Mouse (Mus musculus): Measurements from ENCODE around the gene Cxcr4. TPM values are rescaled to one million over a fixed set of nuclear protein-coding genes. Genes with fewer than 3 reads are reported as not detected.
A peak's percentile ranks its signal among the peaks of the same experiment; 100 is the strongest.

Cxcr4 gene
- polyA plus RNA-seq, 1 experiment from 2014 or later = 12.3 TPM

- no peaks in the 10 kb centered on the region for H3K9me3 ChIP-seq (ENCODE audit: control insufficient read depth, low read length)
- ATAC-seq (ENCODE audit: low FRiP score, low TSS enrichment) (peak; percentile 68; the same call in 1 of the 2 replicates), DNase-seq (peak; percentile 54)
- H3K4me2 ChIP-seq (ENCODE audit: low read length) = no peak overlapping the region
- no peak overlapping the region for H3K4me3 ChIP-seq (replicated peaks; ENCODE audit: low read depth, low read length)
- no peak overlapping the region for H3K27ac ChIP-seq (replicated peaks; ENCODE audit: low read depth, low read length)
- 10% methylated on average over 8 of the region's 8 CpGs for WGBS
- H3K27me3 ChIP-seq (ENCODE audit: control insufficient read depth, insufficient read depth, low read length) = no peaks in the 10 kb centered on the region
- H3K9ac ChIP-seq (replicated peaks; ENCODE audit: low read length) = no peak overlapping the region
- peaks cover 4% of the 10 kb centered on the region; the same call in 1 of the 2 replicates for H3K4me1 ChIP-seq (ENCODE audit: control insufficient read depth, insufficient read depth, low read length)
- no peaks in the 10 kb centered on the region for H3K36me3 ChIP-seq (ENCODE audit: control insufficient read depth, insufficient read depth, low read length)
These were observed 40.2 kb downstream of the Cxcr4 start for GRCm38 (mm10) chr1:128551743-128552397.

DNA sequence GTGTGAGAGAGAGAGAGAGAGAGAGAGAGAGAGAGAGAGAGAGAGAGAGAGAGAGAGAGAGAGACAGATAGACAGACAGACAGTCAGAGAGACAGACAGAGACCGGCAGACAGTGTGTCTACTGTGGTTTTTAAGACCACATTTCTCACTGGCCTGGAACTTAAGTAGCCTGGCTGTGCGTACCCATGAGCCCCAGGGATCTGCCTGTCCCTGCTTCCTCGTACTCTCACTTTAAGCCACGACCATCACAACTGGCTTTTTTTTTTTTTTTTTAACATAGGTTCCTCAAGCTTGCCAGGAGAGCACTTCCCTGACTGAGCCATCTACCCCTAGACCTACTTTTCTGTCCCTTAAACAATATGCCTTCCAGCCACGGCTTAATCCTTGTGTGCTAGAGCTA is 42.7 kb downstream of the Cxcr4 start:
- Histone ChIP-seq H3K4me1 (ENCODE audit: control insufficient read depth, insufficient read depth, low read length) (peaks cover 4% of the 10 kb centered on the region; the same call in 1 of the 2 replicates), H3K27ac (replicated peaks; ENCODE audit: low read depth, low read length) (no peak overlapping the region), H3K27me3 (ENCODE audit: control insufficient read depth, insufficient read depth, low read length) (no peaks in the 10 kb centered on the region), H3K36me3 (ENCODE audit: control insufficient read depth, insufficient read depth, low read length) (no peaks in the 10 kb centered on the region), H3K9ac (replicated peaks; ENCODE audit: low read length) (no peak overlapping the region), H3K4me3 (replicated peaks; ENCODE audit: low read depth, low read length) (no peak overlapping the region), H3K9me3 (ENCODE audit: control insufficient read depth, low read length) (no peaks in the 10 kb centered on the region), H3K4me2 (ENCODE audit: low read length) (no peak overlapping the region)
- no peak for DNase-seq
- no peak for ATAC-seq (ENCODE audit: low FRiP score, low TSS enrichment)
- 48% methylated on average over 5 of the region's 5 CpGs for WGBS

DNA sequence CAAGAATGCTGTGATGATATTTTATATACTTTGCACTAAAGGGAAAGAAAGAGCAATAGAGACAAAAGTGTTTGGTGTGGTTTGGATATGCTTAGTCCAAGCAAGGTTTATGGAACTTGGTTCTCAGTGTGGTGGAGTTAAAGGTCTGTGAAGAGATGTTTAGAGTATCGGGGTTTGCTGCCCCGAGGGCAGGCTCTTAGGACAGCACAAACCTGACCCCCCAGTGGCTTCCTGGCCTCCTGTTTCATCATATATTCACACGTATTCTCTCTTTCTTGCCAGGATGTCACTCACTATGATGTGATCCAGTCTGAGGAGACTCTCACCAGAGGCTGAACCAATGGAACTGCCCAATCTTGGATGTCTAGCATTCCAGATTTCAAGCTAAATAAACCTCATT is 43.1 kb downstream of the Cxcr4 start:
- Histone ChIP-seq H3K9ac (replicated peaks; ENCODE audit: low read length) (no peak overlapping the region), H3K36me3 (ENCODE audit: control insufficient read depth, insufficient read depth, low read length) (no peaks in the 10 kb centered on the region), H3K27me3 (ENCODE audit: control insufficient read depth, insufficient read depth, low read length) (no peaks in the 10 kb centered on the region), H3K4me2 (ENCODE audit: low read length) (no peak overlapping the region), H3K9me3 (ENCODE audit: control insufficient read depth, low read length) (no peaks in the 10 kb centered on the region), H3K27ac (replicated peaks; ENCODE audit: low read depth, low read length) (no peak overlapping the region), H3K4me1 (ENCODE audit: control insufficient read depth, insufficient read depth, low read length) (peaks cover 4% of the 10 kb centered on the region; the same call in 1 of the 2 replicates), H3K4me3 (replicated peaks; ENCODE audit: low read depth, low read length) (no peak overlapping the region)
- ATAC-seq (ENCODE audit: low FRiP score, low TSS enrichment) = no peak
- DNase-seq = no peak
- 82% methylated on average over 3 of the region's 3 CpGs for WGBS

DNA sequence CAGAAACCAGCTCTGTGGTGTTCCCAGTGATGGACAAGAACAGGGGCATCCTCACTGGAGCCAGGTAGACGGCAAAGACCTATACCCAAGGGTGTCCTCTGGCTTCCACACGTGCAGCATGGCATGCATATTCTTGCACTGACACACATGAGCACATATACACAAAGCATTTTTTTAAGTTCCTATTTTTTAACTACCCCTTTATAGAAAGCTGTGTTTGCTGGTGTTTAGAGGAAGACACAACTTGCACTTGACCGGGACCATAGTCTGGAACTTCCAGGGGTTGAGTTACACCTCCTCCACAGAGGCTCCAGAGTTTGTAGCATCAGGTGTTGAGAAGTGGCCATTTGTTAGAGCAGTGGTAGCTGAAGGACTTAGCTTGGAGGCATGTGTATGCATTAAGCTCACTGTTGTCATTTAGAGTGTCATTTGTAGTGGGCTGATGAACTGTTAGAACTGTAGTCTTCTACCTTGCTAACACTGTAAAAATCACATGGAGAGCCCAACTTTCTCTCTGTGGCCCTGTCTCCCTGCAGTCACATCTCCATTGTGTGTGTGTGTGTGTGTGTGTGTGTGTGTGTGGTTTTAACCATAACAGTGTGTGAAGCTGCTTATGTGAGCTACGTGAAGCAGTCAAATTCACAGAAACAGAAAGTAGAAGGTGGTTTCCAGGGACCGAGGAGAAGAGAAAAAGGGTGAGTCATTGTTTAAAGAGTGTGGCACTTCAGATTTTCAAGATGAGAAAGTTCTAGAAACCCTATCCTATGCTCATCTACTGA is 43.7 kb downstream of the Cxcr4 start:
- no peak for DNase-seq
- H3K4me3 ChIP-seq (replicated peaks; ENCODE audit: low read depth, low read length) = no peak overlapping the region
- H3K9me3 ChIP-seq (ENCODE audit: control insufficient read depth, low read length) = no peaks in the 10 kb centered on the region
- H3K27ac ChIP-seq (replicated peaks; ENCODE audit: low read depth, low read length) = no peak overlapping the region
- no peaks in the 10 kb centered on the region for H3K36me3 ChIP-seq (ENCODE audit: control insufficient read depth, insufficient read depth, low read length)
- H3K4me2 ChIP-seq (ENCODE audit: low read length) = no peak overlapping the region
- ATAC-seq (ENCODE audit: low FRiP score, low TSS enrichment) = no peak
- WGBS = 93% methylated on average over 5 of the region's 5 CpGs
- no peaks in the 10 kb centered on the region for H3K27me3 ChIP-seq (ENCODE audit: control insufficient read depth, insufficient read depth, low read length)
- H3K4me1 ChIP-seq (ENCODE audit: control insufficient read depth, insufficient read depth, low read length) = peaks cover 4% of the 10 kb centered on the region; the same call in 1 of the 2 replicates
- no peak overlapping the region for H3K9ac ChIP-seq (replicated peaks; ENCODE audit: low read length)

DNA sequence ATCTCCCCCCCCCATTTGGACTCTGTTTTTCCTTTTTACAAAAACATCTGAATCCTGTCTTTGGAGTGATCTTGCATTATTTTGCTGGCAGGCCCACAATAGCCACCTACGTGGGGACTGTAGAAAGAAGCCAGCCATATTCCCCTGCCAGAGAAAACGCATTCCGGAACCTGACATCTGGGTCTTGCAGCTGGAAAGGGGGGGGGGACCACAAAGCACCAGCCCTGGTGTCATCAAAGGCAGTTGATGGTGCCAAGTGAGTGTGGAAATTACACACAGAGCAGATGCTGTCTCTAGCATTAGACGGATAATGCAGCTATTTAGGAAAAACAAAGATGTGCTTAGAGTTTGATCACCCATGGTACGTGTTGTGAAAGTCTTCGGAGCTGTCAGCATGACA is 46.4 kb downstream of the Cxcr4 start:
- Histone ChIP-seq H3K4me3 (replicated peaks; ENCODE audit: low read depth, low read length) (no peak overlapping the region), H3K4me2 (ENCODE audit: low read length) (no peak overlapping the region), H3K9ac (replicated peaks; ENCODE audit: low read length) (no peak overlapping the region), H3K36me3 (ENCODE audit: control insufficient read depth, insufficient read depth, low read length) (no peaks in the 10 kb centered on the region), H3K9me3 (ENCODE audit: control insufficient read depth, low read length) (no peaks in the 10 kb centered on the region), H3K27ac (replicated peaks; ENCODE audit: low read depth, low read length) (no peak overlapping the region), H3K27me3 (ENCODE audit: control insufficient read depth, insufficient read depth, low read length) (no peaks in the 10 kb centered on the region), H3K4me1 (ENCODE audit: control insufficient read depth, insufficient read depth, low read length) (no peaks in the 10 kb centered on the region)
- ATAC-seq (ENCODE audit: low FRiP score, low TSS enrichment) (no peak), DNase-seq (no peak)
- WGBS = 65% methylated on average over 6 of the region's 6 CpGs

DNA sequence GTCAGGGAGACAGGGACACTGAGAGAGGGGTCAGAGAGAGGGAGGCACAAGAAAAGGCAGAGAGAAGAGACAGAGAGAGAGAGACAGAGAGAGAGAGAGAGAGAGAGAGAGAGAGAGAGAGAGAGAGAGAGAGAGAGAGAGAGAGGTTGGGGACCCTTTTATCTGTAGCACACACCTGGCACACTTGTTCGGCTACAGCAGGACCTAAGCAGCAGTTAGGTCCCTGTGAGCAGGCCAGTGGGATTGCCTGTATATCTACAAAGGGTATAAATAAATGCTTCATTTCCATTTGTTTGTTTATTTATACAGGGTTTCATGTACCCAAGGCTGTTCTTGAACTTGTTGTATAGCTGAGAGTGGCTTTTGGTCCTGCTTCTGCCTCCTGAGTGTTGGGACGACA is 49.0 kb downstream of the Cxcr4 start:
- ATAC-seq (ENCODE audit: low FRiP score, low TSS enrichment) = no peak
- WGBS = 75% methylated on average over 2 of the region's 2 CpGs

DNA sequence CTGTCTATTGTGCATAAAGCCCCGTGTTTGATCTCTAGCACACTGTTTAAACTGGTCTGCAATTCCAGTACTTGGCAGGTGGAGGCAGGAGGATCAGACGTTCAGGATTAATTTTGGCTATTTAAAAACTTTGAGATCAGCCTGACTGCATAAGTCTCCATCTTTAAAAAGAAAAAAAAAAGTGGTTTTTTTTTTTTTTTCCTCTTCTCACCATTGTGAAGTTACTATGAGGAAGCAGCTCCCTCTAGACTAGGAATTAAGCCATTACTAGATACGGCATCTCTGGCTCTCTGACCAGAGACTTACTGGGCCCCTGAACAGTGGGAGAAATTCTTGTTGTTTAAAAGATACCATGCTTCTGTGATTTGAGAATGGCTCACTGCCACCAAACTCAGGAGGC is 49.5 kb downstream of the Cxcr4 start:
- DNase-seq (no peak), ATAC-seq (ENCODE audit: low FRiP score, low TSS enrichment) (no peak)
- WGBS = 51% methylated on average over 3 of the region's 3 CpGs
- Histone ChIP-seq H3K4me3 (replicated peaks; ENCODE audit: low read depth, low read length) (no peak overlapping the region), H3K4me2 (ENCODE audit: low read length) (no peak overlapping the region), H3K4me1 (ENCODE audit: control insufficient read depth, insufficient read depth, low read length) (peaks cover 16% of the 10 kb centered on the region), H3K9ac (replicated peaks; ENCODE audit: low read length) (no peak overlapping the region), H3K27ac (replicated peaks; ENCODE audit: low read depth, low read length) (no peak overlapping the region), H3K9me3 (ENCODE audit: control insufficient read depth, low read length) (no peaks in the 10 kb centered on the region), H3K36me3 (ENCODE audit: control insufficient read depth, insufficient read depth, low read length) (no peaks in the 10 kb centered on the region), H3K27me3 (ENCODE audit: control insufficient read depth, insufficient read depth, low read length) (no peaks in the 10 kb centered on the region)

More for the DNA sequence above, 49.0 kb downstream of the Cxcr4 start:
- H3K4me1 ChIP-seq (ENCODE audit: control insufficient read depth, insufficient read depth, low read length) = peaks cover 16% of the 10 kb centered on the region
- H3K4me2 ChIP-seq (ENCODE audit: low read length) = no peak overlapping the region
- H3K9me3 ChIP-seq (ENCODE audit: control insufficient read depth, low read length) = no peaks in the 10 kb centered on the region
- H3K9ac ChIP-seq (replicated peaks; ENCODE audit: low read length) = no peak overlapping the region
- no peak overlapping the region for H3K4me3 ChIP-seq (replicated peaks; ENCODE audit: low read depth, low read length)
- no peaks in the 10 kb centered on the region for H3K36me3 ChIP-seq (ENCODE audit: control insufficient read depth, insufficient read depth, low read length)
- no peak overlapping the region for H3K27ac ChIP-seq (replicated peaks; ENCODE audit: low read depth, low read length)
- no peaks in the 10 kb centered on the region for H3K27me3 ChIP-seq (ENCODE audit: control insufficient read depth, insufficient read depth, low read length)
- no peak for DNase-seq

GRCm38 (mm10) chr1:128540213-128540612 is 51.9 kb downstream of the Cxcr4 start:
- H3K4me2 ChIP-seq (ENCODE audit: low read length) = no peak overlapping the region
- 78% methylated on average over 2 of the region's 2 CpGs for WGBS
- H3K4me1 ChIP-seq (ENCODE audit: control insufficient read depth, insufficient read depth, low read length) = peaks cover 16% of the 10 kb centered on the region
- no peaks in the 10 kb centered on the region for H3K36me3 ChIP-seq (ENCODE audit: control insufficient read depth, insufficient read depth, low read length)
- no peak overlapping the region for H3K4me3 ChIP-seq (replicated peaks; ENCODE audit: low read depth, low read length)
- H3K27ac ChIP-seq (replicated peaks; ENCODE audit: low read depth, low read length) = peak overlapping the region; percentile 50; the same call in 1 of the 2 replicates
- no peaks in the 10 kb centered on the region for H3K27me3 ChIP-seq (ENCODE audit: control insufficient read depth, insufficient read depth, low read length)
- no peak overlapping the region for H3K9ac ChIP-seq (replicated peaks; ENCODE audit: low read length)
- DNase-seq (no peak), ATAC-seq (ENCODE audit: low FRiP score, low TSS enrichment) (no peak)
- H3K9me3 ChIP-seq (ENCODE audit: control insufficient read depth, low read length) = no peaks in the 10 kb centered on the region

Data from midbrain, embryonic 14.5 days (tissue).